Mouse (Mus musculus): ENCODE data around the gene Mia2. TPM values are rescaled to one million over a fixed set of nuclear protein-coding genes. Genes with fewer than 3 reads are reported as not detected.
"Not testable (repeated sequence)": the region's sequence is repeated elsewhere in the genome, so short reads cannot be mapped to it uniquely, and the experiment has no call there.

The Mia2 gene
- polyA plus RNA-seq, 1 experiment = 62.9 TPM

- no peak for DNase-seq (ENCODE audit: low spot score)
Observed at GRCm38 (mm10) chr12:59238434-59238833, 142.8 kb downstream of the Mia2 start.

GRCm38 (mm10) chr12:59241031-59241430, 145.4 kb downstream of the Mia2 start:
- DNase-seq (ENCODE audit: low spot score) = not testable (repeated sequence)

Other genes with a start within 250 kb of the Mia2 start
- gene Sec23a, start 83.8 kb upstream of the Mia2 start, polyA plus RNA-seq (2012; rRNA removed) = 38.8 and 41.9 TPM in 2 replicates
- gene Gemin2, start 82.4 kb upstream of the Mia2 start, polyA plus RNA-seq (2012; rRNA removed) = 7.7 and 8.5 TPM in 2 replicates
- 100 and 122 TPM in 2 replicates for gene Trappc6b, start 34.3 kb upstream of the Mia2 start, polyA plus RNA-seq (2012; rRNA removed)
- gene Pnn, start 28.9 kb upstream of the Mia2 start, polyA plus RNA-seq (2012; rRNA removed) = 52.1 and 60.8 TPM in 2 replicates
- gene Fbxo33, start 123.9 kb downstream of the Mia2 start, polyA plus RNA-seq (2012; rRNA removed) = 14.9 and 17.8 TPM in 2 replicates

Data from urinary bladder, adult 2 months (tissue).